Mouse (Mus musculus) splenic B cell, adult 2 months (primary cell): ENCODE data around the gene A930017K11Rik.

Source experiments
- DNase-seq: peaks from one replicate; pipeline ENCODE4 v3.0.0-alpha.2; 2011; ENCODE audit warnings: low read depth, low spot score
- H3K27me3 ChIP-seq: 2 replicates; pipeline ENCODE4 v1.6.1; 2012; ENCODE audit warnings: mild to moderate bottlenecking, low read length, moderate library complexity, mixed read lengths; ENCODE audit not compliant: control insufficient read depth, poor library complexity, insufficient read depth, severe bottlenecking
- H3K36me3 ChIP-seq: 2 replicates; pipeline ENCODE4 v1.6.1; 2012; ENCODE audit warnings: mild to moderate bottlenecking, low read length, moderate library complexity, mixed read lengths; ENCODE audit not compliant: control insufficient read depth, poor library complexity, insufficient read depth, severe bottlenecking

The A930017K11Rik gene

GRCm38 (mm10) chr17:25968176-25968575, 15.8 kb upstream of the A930017K11Rik start:
- DNase-seq, result no peak
- Histone ChIP-seq H3K27me3 (no peaks in the 10 kb centered on the region), H3K36me3 (no peaks in the 10 kb centered on the region; the same call in 1 of the 2 replicates)

- Histone ChIP-seq H3K27me3 (no peaks in the 10 kb centered on the region), H3K36me3 (no peaks in the 10 kb centered on the region; the same call in 1 of the 2 replicates)
- no peak for DNase-seq
These were observed 15.3 kb upstream of the A930017K11Rik start for GRCm38 (mm10) chr17:25967652-25968051.

DNA sequence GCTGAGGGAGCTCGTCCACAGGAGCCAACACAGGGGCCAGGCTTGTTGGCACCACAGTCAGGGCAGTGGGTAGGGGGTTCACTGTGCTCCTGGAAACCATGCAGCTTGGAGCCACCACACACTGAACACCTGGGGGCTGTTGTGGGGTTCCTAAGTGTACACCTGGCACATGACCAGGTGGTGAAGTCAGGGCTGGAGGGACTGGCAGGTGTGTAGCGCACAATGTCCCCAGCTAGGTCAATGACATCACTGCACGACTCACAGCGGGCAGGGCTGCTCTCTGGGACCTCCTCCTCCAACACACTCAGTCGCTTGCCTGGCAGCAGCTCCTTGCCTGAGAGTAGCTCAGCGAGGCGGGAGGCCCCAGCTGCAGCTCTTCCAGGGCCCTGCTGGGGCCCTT, 11.9 kb upstream of the A930017K11Rik start:
- no peak for DNase-seq
- Histone ChIP-seq H3K36me3 (no peaks in the 10 kb centered on the region; the same call in 1 of the 2 replicates), H3K27me3 (no peaks in the 10 kb centered on the region)

DNA sequence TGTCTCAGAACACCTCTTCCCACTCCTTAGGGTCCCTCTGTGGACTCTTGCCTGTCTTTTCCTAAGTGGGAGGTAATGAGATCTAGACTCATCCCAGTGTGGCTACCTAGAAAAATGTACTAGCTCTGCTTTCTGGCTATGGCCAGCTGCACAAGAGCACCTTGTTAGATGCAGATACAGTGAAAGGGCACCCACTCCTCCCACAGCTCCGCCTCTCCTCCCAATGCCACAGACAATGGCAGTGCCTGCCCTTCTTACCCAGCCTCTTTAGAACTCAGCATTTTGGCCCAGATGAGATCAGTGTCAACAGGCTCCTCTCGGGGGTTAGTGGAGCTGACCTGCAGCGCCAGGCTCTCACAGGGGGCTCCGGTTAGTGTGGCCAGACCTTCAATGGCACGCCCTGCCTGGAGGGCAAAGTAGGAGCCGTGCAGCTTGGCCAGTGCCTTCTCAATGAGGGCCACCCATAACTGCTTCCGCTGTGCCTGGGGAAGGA, 10.1 kb upstream of the A930017K11Rik start:
- H3K27me3 ChIP-seq, result no peaks in the 10 kb centered on the region
- DNase-seq, result no peak
- no peaks in the 10 kb centered on the region; the same call in 1 of the 2 replicates for H3K36me3 ChIP-seq

GRCm38 (mm10) chr17:25961566-25961965, 9.2 kb upstream of the A930017K11Rik start:
- Histone ChIP-seq H3K36me3 (peaks cover 3% of the 10 kb centered on the region), H3K27me3 (no peaks in the 10 kb centered on the region)
- DNase-seq, result no peak

DNA sequence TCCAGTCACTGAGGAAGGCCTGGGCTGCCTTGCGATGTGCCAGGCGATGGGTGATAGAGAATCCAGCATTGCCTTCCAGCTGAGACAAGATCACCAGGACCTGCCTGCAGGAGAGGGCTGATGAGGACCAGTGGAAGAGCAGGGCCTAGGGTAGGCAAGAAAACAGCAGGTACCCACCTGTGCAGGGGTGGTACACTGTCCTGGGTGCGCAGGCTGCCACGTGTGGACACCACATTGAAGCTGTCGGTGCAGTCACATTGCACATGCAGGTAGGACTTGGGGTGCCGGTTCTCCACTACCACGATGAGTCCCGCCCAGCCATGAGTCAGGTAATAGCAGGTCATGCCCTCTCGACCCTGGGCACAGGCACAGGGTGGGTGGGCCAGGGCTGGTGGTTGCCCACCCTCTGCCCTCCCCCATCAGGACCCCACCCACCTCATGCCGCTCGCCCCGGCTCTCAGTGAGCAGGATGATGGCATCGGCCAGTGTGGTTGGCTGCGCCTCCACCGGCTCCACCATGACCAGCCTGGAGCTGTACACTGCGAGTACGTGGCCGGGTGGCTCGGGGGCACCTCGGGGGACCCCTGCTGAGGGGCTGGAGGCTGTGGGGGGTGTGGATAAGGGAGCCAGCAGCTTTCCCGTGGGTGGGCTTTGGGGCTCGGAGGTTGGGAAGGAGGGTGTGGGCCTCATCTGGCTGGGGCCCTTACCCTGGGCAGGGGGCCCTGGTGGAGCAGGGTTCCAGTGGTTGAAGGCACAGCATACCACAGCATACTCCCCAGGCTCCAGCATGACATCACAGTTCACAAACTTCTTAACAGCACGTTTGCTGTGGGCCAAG, 7.5 kb upstream of the A930017K11Rik start:
- Histone ChIP-seq H3K27me3 (no peaks in the 10 kb centered on the region), H3K36me3 (peaks cover 3% of the 10 kb centered on the region)
- DNase-seq, result no peak

DNA sequence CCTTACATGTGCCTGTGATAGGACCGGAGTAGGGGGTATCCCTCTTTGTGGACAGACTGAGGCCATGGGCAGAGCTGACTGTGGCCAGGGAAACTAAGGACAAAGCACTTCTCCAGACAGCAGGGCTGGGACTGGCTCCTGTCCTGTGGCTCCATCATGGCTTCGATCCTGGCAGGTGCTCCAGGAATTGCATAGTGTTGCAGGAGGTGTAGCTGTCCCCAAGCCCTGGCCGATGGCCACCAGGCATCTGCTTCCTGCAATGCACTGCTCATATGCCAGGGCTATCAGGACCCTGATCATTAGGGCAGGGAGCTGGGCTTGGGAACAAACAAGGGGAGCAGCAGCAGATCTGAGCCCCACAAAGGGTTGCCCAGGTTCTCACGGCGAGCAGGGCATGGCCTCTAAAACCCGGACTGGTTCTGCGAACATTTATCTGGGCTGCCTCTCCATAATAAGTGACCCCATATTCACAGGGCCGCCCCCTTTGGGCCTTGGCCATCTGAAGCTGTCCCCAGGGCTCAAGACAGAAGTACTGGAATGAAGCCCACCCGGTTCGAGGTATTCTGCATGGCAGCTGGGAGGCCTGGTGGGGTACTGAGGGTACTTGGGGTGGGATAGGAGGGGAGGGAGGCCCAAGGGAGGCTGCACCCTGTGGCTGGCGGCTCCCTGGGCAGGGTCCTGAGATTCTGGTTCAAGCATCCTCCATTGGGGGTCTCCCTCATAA, 6.6 kb upstream of the A930017K11Rik start:
- no peak for DNase-seq
- no peaks in the 10 kb centered on the region for H3K27me3 ChIP-seq

DNA sequence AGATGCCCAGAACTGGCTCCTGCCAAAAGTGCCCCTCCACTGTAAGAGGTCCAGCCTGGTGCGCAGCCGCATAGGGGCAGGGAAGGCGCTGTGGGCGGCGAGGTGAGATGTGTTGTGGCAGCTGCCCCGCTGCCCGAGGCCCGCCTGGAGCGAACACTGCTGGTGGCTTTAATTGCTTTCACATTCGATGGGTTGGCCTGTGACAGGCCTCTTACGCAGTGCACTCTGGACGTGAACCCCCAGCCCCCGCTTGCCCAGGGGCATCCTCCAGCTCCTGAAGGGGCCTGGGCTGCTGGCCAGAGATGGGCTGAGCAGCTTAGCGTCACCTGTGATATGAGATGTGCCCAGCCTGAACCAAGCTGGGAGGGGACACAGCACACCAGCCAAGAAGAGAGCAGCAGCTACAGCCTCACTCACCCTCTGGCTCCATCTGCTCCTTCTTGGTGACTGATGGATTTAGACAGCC, 5.3 kb upstream of the A930017K11Rik start:
- H3K27me3 ChIP-seq, result no peaks in the 10 kb centered on the region
- peaks cover 3% of the 10 kb centered on the region for H3K36me3 ChIP-seq
- DNase-seq, result no peak

More for the DNA sequence above, 6.6 kb upstream of the A930017K11Rik start:
- peaks cover 3% of the 10 kb centered on the region for H3K36me3 ChIP-seq

DNA sequence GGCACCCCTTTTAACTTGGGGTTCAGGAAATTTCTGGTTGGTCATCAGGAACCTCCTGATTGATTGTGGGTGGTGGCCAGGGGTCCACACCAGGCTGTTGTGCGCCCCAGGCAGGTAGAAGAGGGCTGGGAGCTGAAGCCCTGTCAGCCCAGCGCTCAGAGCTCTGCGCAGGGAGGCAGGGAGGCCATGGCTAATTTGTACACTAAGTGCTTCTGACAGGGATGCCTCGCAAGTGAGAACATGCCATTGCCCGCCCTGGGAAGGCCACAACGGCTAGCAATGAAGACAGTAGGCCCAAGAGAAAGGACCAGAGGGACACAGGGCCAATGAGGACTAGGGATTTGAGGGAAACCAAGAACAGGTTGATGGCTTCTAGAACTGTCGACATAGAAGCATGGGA, 4.3 kb upstream of the A930017K11Rik start:
- peaks cover 3% of the 10 kb centered on the region; the same call in 1 of the 2 replicates for H3K36me3 ChIP-seq

DNA sequence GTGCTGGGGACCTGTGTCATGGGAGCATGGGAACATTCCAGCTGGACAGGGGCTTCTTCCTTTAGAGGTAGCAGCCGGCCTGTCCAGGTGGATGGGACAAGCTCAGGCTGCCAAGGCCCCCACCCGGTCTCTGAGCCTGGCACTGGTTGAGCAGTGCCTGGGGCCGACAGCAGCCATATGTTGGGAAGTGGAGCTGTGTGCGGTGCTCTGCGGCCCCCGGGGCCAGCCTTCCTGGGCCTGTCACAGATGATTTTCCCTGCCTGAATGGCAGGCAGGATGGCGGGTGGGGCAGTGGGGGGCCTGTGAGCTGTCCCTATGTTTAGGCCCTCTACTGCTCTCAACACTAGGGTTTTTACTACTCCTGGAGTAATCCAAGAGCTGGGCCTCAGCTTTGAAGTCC, 3.8 kb upstream of the A930017K11Rik start:
- Histone ChIP-seq H3K36me3 (peaks cover 3% of the 10 kb centered on the region; the same call in 1 of the 2 replicates), H3K27me3 (no peaks in the 10 kb centered on the region)
- DNase-seq, result no peak

More for the DNA sequence above, 4.3 kb upstream of the A930017K11Rik start:
- H3K27me3 ChIP-seq, result no peaks in the 10 kb centered on the region
- no peak for DNase-seq

GRCm38 (mm10) chr17:25955736-25956135, 3.4 kb upstream of the A930017K11Rik start:
- Histone ChIP-seq H3K36me3 (peaks cover 3% of the 10 kb centered on the region; the same call in 1 of the 2 replicates), H3K27me3 (no peaks in the 10 kb centered on the region)
- no peak for DNase-seq

- no peak for DNase-seq
These were observed 2.3 kb upstream of the A930017K11Rik start for GRCm38 (mm10) chr17:25954671-25955070.

GRCm38 (mm10) chr17:25953161-25953560, 796 bp upstream of the A930017K11Rik start:
- DNase-seq, result no peak
- Histone ChIP-seq H3K36me3 (peaks cover 3% of the 10 kb centered on the region; the same call in 1 of the 2 replicates), H3K27me3 (no peaks in the 10 kb centered on the region)

More at GRCm38 (mm10) chr17:25954671-25955070, 2.3 kb upstream of the A930017K11Rik start:
- Histone ChIP-seq H3K36me3 (peaks cover 3% of the 10 kb centered on the region; the same call in 1 of the 2 replicates), H3K27me3 (no peaks in the 10 kb centered on the region)

DNA sequence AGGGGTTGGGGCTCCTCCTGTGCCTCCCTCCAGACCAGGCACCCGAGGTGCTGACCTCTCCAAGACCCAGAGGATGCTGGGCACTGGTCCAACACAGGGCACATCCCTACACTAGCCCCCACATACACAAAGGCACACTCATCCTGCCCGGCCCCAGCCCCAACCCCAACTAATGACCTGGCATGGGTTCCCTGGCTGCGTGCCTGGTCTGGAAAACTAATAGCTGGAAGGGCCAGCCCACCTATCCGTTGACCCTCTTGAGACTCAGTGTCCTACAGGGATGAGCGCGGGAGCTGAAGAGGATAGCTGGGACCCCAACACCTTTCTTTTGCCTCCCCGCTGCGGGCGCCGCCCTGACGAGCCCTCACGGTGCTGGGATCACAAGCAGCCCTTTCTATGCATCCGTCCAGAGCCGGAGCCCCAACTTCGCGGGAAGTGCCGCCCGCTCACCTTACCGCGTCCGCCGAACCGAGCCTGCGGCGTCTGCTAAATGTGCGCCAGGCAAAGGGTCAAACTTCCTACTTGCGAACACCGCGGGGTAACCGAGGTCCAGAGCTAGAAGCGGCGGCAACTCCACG, 1.1 kb downstream of the A930017K11Rik start:
- no peaks in the 10 kb centered on the region for H3K27me3 ChIP-seq
- H3K36me3 ChIP-seq, result no peaks in the 10 kb centered on the region
- DNase-seq, result no peak
